Mouse (Mus musculus) c-Kit-negative CD71-positive TER-119-positive erythroid progenitor cells, embryonic 14.5 days (primary cell): ENCODE measurements around the gene Hist1h2bq.
"Not testable (repeated sequence)": the region's sequence is repeated elsewhere in the genome, so short reads cannot be mapped to it uniquely, and the experiment has no call there.

Experiments used
- DNase-seq: peaks from one replicate; pipeline ENCODE4 v3.0.0-alpha.2; 2013; ENCODE audit warnings: low read depth, low spot score

Hist1h2bq gene

GRCm38 (mm10) chr13:21810073-21810472 lies at the start of gene Hist1h2bq, which contains the start of gene Hist1h2ao:
TSS of gene Hist1h2bq (minus strand) at chr13:21810197.
TSS of gene Hist1h2ao (plus strand) at chr13:21810465.
- not testable (repeated sequence) for DNase-seq

GRCm38 (mm10) chr13:21855698-21856162 lies 45.7 kb upstream of the Hist1h2bq start:
- DNase-seq = peak; percentile 47

- DNase-seq = peak; percentile 48
These were observed 45.1 kb upstream of the Hist1h2bq start for GRCm38 (mm10) chr13:21855146-21855545.

GRCm38 (mm10) chr13:21852215-21852945 lies 42.4 kb upstream of the Hist1h2bq start:
- DNase-seq = no peak

- not testable (repeated sequence) for DNase-seq
These were observed 40.7 kb upstream of the Hist1h2bq start for GRCm38 (mm10) chr13:21850696-21851095.

GRCm38 (mm10) chr13:21847883-21848282 lies 37.9 kb upstream of the Hist1h2bq start:
- DNase-seq = no peak

GRCm38 (mm10) chr13:21846356-21846755 lies 36.4 kb upstream of the Hist1h2bq start:
- not testable (repeated sequence) for DNase-seq

GRCm38 (mm10) chr13:21840508-21840907 lies 30.5 kb upstream of the Hist1h2bq start:
- not testable (repeated sequence) for DNase-seq

GRCm38 (mm10) chr13:21833461-21833860 lies 23.5 kb upstream of the Hist1h2bq start, which contains the start of the genes Hist1h2ap and Hist1h2br:
TSS of gene Hist1h2ap (minus strand) at chr13:21833507.
TSS of gene Hist1h2br (plus strand) at chr13:21833743.
- not testable (repeated sequence) for DNase-seq

GRCm38 (mm10) chr13:21831418-21832394 lies 21.7 kb upstream of the Hist1h2bq start, which contains the start of gene Hist1h4n:
TSS of gene Hist1h4n (minus strand) at chr13:21832196.
- DNase-seq = not testable (repeated sequence)

GRCm38 (mm10) chr13:21830344-21830743 lies 20.3 kb upstream of the Hist1h2bq start:
- DNase-seq = no peak

- DNase-seq = no peak
These were observed 18.5 kb upstream of the Hist1h2bq start for GRCm38 (mm10) chr13:21828511-21828910.

- not testable (repeated sequence) for DNase-seq
These were observed 10.3 kb upstream of the Hist1h2bq start for GRCm38 (mm10) chr13:21820082-21820890.

GRCm38 (mm10) chr13:21812092-21812491 lies 2.1 kb upstream of the Hist1h2bq start:
- not testable (repeated sequence) for DNase-seq

- DNase-seq = not testable (repeated sequence)
These were observed 1.5 kb upstream of the Hist1h2bq start, which contains the start of gene Hist1h4m for GRCm38 (mm10) chr13:21811539-21811938. TSS of gene Hist1h4m (plus strand) at chr13:21811746.

- DNase-seq = not testable (repeated sequence)
These were observed 1.1 kb upstream of the Hist1h2bq start for GRCm38 (mm10) chr13:21811074-21811473.

- not testable (repeated sequence) for DNase-seq
These were observed 6.9 kb downstream of the Hist1h2bq start for GRCm38 (mm10) chr13:21803058-21803457.

- not testable (repeated sequence) for DNase-seq
These were observed 12.8 kb downstream of the Hist1h2bq start for GRCm38 (mm10) chr13:21797163-21797562.

- DNase-seq = no peak
These were observed 14.4 kb downstream of the Hist1h2bq start for GRCm38 (mm10) chr13:21795584-21795983.

- DNase-seq = no peak
These were observed 19.3 kb downstream of the Hist1h2bq start for GRCm38 (mm10) chr13:21790601-21791283.
